Mouse (Mus musculus) hindbrain, embryonic 14.5 days (tissue): Measurements from ENCODE around the gene Dusp8. TPM values are rescaled to one million over a fixed set of nuclear protein-coding genes. Genes with fewer than 3 reads are reported as not detected.

ENCODE experiments used
- ATAC-seq: fragments of 200-750 bp; cut with Nextera tagmentation; 2 replicates; pipeline ENCODE4 v1.8.0; 2017; ENCODE audit warnings: moderate number of reproducible peaks, mild to moderate bottlenecking, moderate TSS enrichment, moderate library complexity; ENCODE audit not compliant: low FRiP score
- DNase-seq: peaks from one replicate; pipeline ENCODE4 v3.0.0-alpha.2; 2015; ENCODE audit warnings: low spot score
- H3K27ac ChIP-seq: fragments of 300-500 bp; sonication (generic); 2 replicates; pipeline ENCODE4 v1.5.1; 2014; ENCODE audit warnings: mild to moderate bottlenecking, moderate library complexity
- H3K27me3 ChIP-seq: fragments of 300-500 bp; sonication (generic); 2 replicates; pipeline ENCODE4 v1.6.1; 2014; ENCODE audit warnings: mild to moderate bottlenecking, low read length, mixed read lengths; ENCODE audit not compliant: control insufficient read depth, insufficient read depth
- H3K36me3 ChIP-seq: fragments of 300-500 bp; sonication (generic); replicated peaks from 2 replicates; pipeline ENCODE4 v1.6.1; 2014; ENCODE audit not compliant: control insufficient read depth, insufficient read depth
- H3K4me1 ChIP-seq: fragments of 300-500 bp; sonication (generic); replicated peaks from 2 replicates; pipeline ENCODE4 v1.6.1; 2014; ENCODE audit warnings: antibody characterized with exemption, low read length, mixed read lengths; ENCODE audit not compliant: control insufficient read depth, insufficient read depth
- H3K4me2 ChIP-seq: fragments of 300-500 bp; sonication (generic); replicated peaks from 2 replicates; pipeline ENCODE4 v1.6.1; 2014; ENCODE audit warnings: mild to moderate bottlenecking, moderate library complexity
- H3K4me3 ChIP-seq: fragments of 300-500 bp; sonication (generic); replicated peaks from 2 replicates; pipeline ENCODE4 v1.5.1; 2014; ENCODE audit warnings: mild to moderate bottlenecking, low read length
- H3K9ac ChIP-seq: fragments of 300-500 bp; sonication (generic); 2 replicates; pipeline ENCODE4 v1.6.1; 2014
- H3K9me3 ChIP-seq: fragments of 300-500 bp; sonication (generic); 2 replicates; pipeline ENCODE4 v1.6.1; 2016; ENCODE audit warnings: low read length; ENCODE audit not compliant: control insufficient read depth
- WGBS: fragments of 180-500 bp; shearing (Covaris S2); extraction: QIAGEN DNeasy Blood & Tissue Kit; methylation state at CpG from one replicate; pipeline ENCODE4 v1.1.7; 2014; 5-methylcytosine and 5-hydroxymethylcytosine counted together
- polyA plus RNA-seq: library from polyadenylated mRNA; unstranded; fragments of >200 nt; fragmentation: Nextera tagmentation; extraction: Ambion mirVana; gene quantifications from 2 replicates; pipeline ENCODE4 v1.2.1, GENCODE M21; 2014

The Dusp8 gene
- polyA plus RNA-seq, 1 experiment from 2014 or later, result 133 TPM

- Histone ChIP-seq H3K36me3 (no peaks in the 10 kb centered on the region), H3K9me3 (no peaks in the 10 kb centered on the region), H3K4me2 (no peak overlapping the region), H3K9ac (no peak overlapping the region), H3K4me1 (no peaks in the 10 kb centered on the region; the same call in 1 of the 2 replicates), H3K4me3 (no peak overlapping the region), H3K27me3 (no peaks in the 10 kb centered on the region), H3K27ac (no peak overlapping the region)
- 82% methylated on average over 4 of the region's 4 CpGs for WGBS
- peak; percentile 45 for DNase-seq
- no peak for ATAC-seq
Measured at GRCm38 (mm10) chr7:142037553-142038170, 58.0 kb downstream of the Dusp8 start.

GRCm38 (mm10) chr7:142035048-142035811 is 60.4 kb downstream of the Dusp8 start:
- no peak for DNase-seq
- WGBS, result 78% methylated on average over 2 of the region's 2 CpGs
- no peak overlapping the region for H3K4me2 ChIP-seq

GRCm38 (mm10) chr7:142034198-142034597 is 61.4 kb downstream of the Dusp8 start:
- no peaks in the 10 kb centered on the region for H3K27me3 ChIP-seq
- no peaks in the 10 kb centered on the region; the same call in 1 of the 2 replicates for H3K4me1 ChIP-seq
- H3K36me3 ChIP-seq, result no peaks in the 10 kb centered on the region
- no peaks in the 10 kb centered on the region for H3K9me3 ChIP-seq
- no peak overlapping the region for H3K4me2 ChIP-seq
- WGBS, result 78% methylated on average over 2 of the region's 2 CpGs
- no peak overlapping the region for H3K27ac ChIP-seq
- no peak for ATAC-seq
- H3K4me3 ChIP-seq, result no peak overlapping the region
- no peak overlapping the region for H3K9ac ChIP-seq
- no peak for DNase-seq

More at GRCm38 (mm10) chr7:142035048-142035811, 60.4 kb downstream of the Dusp8 start:
- no peak for ATAC-seq
- no peaks in the 10 kb centered on the region; the same call in 1 of the 2 replicates for H3K4me1 ChIP-seq
- H3K27ac ChIP-seq, result no peak overlapping the region
- no peaks in the 10 kb centered on the region for H3K27me3 ChIP-seq
- no peaks in the 10 kb centered on the region for H3K36me3 ChIP-seq
- no peaks in the 10 kb centered on the region for H3K9me3 ChIP-seq
- no peak overlapping the region for H3K9ac ChIP-seq
- H3K4me3 ChIP-seq, result no peak overlapping the region

GRCm38 (mm10) chr7:142030073-142030472 is 65.6 kb downstream of the Dusp8 start:
- Histone ChIP-seq H3K4me1 (no peaks in the 10 kb centered on the region), H3K9ac (no peak overlapping the region), H3K27me3 (no peaks in the 10 kb centered on the region), H3K9me3 (no peaks in the 10 kb centered on the region), H3K27ac (no peak overlapping the region), H3K36me3 (no peaks in the 10 kb centered on the region), H3K4me2 (no peak overlapping the region), H3K4me3 (no peak overlapping the region)
- DNase-seq (no peak), ATAC-seq (no peak)

Other genes with a start within 250 kb of the Dusp8 start
- gene Tollip, start 177.3 kb downstream of the Dusp8 start, polyA plus RNA-seq, result 71.9 and 82.7 TPM in 2 replicates
- gene Brsk2, start 146.1 kb downstream of the Dusp8 start, polyA plus RNA-seq, result 23.3 and 24.8 TPM in 2 replicates
- gene Mob2, start 34.8 kb downstream of the Dusp8 start, polyA plus RNA-seq, result 46.4 and 50.2 TPM in 2 replicates
- gene Gm45618, start 24.9 kb upstream of the Dusp8 start, polyA plus RNA-seq, result not detected in 2 replicates
- gene Gm39115, start 40.2 kb upstream of the Dusp8 start, polyA plus RNA-seq, result not detected in 2 replicates
- 0.15 TPM in 1 of 2 replicates, not detected in the other for gene Gm45337, start 48.8 kb upstream of the Dusp8 start, polyA plus RNA-seq
- gene Gm29735, start 61.3 kb upstream of the Dusp8 start, polyA plus RNA-seq, result not detected in 2 replicates
- gene Gm4553, start 69.9 kb upstream of the Dusp8 start, polyA plus RNA-seq, result not detected in 2 replicates
- not detected in 2 replicates for gene Krtap5-2, start 80.2 kb upstream of the Dusp8 start, polyA plus RNA-seq
- not detected in 2 replicates for gene Gm10153, start 94.5 kb upstream of the Dusp8 start, polyA plus RNA-seq
- not detected in 2 replicates for gene Krtap5-3, start 105.5 kb upstream of the Dusp8 start, polyA plus RNA-seq
- gene Gm7579, start 116.0 kb upstream of the Dusp8 start, polyA plus RNA-seq, result not detected in 2 replicates
- not detected in 2 replicates for gene Krtap5-5, start 134.1 kb upstream of the Dusp8 start, polyA plus RNA-seq
- gene Gm40460, start 145.2 kb upstream of the Dusp8 start, polyA plus RNA-seq, result not detected in 2 replicates
- not detected in 2 replicates for gene Gm2431, start 162.5 kb upstream of the Dusp8 start, polyA plus RNA-seq
- not detected in 2 replicates for gene Gm4559, start 178.5 kb upstream of the Dusp8 start, polyA plus RNA-seq
- gene Krtap5-1, start 201.3 kb upstream of the Dusp8 start, polyA plus RNA-seq, result not detected in 2 replicates
- gene Krtap5-4, start 207.7 kb upstream of the Dusp8 start, polyA plus RNA-seq, result not detected in 2 replicates